Mouse (Mus musculus): Measurements from ENCODE around the gene Fbxo6.

Gene Fbxo6

GRCm38 (mm10) chr4:148160436-148161390 is 8.8 kb upstream of the Fbxo6 start, which contains the start of the genes Fbxo44 and Fbxo2:
TSS of gene Fbxo44 (minus strand) at chr4:148160482.
TSS of gene Fbxo2 (plus strand) at chr4:148160621.
- no peak for DNase-seq (ENCODE audit: low spot score in 2 of 2)

DNA sequence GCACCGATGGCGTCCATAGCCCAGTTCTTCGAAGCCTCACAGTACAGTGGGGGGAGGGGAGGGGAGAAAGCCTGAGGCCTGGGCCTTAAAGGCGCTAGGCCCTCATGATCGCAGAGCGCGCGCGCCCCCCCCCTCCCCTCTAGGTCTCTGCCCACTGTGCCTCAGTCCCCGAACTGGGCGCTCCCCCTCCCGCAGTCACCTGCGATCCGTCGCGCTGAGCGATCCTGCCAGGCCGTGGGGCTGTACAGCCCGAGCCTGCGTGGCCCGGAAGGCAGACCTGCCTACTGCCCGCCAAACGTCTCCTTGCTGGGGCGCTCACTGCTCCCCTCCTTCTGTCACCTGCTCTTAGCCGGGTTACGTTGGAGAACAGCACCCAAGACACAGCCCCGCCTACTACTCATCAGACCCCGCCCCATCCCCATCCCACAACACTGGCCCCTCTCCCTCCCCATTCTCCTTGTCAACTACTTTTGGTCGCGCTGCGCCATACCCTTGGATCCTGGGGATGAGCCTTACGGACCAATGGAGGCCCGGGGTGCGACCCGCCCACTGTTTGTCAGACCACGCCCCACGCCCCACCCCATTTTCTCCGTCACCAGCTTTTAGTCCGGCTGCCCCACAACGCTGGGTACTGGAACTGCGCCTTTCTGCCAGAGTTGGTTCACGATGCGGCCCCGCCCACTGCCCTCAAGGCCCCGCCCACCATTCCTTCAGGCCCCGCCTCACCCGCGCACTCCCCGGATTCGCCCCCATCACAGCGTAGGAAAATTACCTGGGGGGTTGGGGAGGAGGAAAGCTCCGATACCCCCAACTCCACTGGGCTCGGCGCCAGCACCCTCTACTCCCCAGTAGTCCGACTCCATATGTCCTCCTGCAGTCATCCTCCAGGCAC is 7.8 kb upstream of the Fbxo6 start:
- DNase-seq (ENCODE audit: low spot score in 2 of 2): peak; percentile 96 to 98

GRCm38 (mm10) chr4:148158436-148159348 is 6.8 kb upstream of the Fbxo6 start:
- DNase-seq (ENCODE audit: low spot score in 2 of 2): no peak

- no peak for DNase-seq (ENCODE audit: low spot score in 2 of 2)
These were observed 3.0 kb upstream of the Fbxo6 start for GRCm38 (mm10) chr4:148154982-148155381.

DNA sequence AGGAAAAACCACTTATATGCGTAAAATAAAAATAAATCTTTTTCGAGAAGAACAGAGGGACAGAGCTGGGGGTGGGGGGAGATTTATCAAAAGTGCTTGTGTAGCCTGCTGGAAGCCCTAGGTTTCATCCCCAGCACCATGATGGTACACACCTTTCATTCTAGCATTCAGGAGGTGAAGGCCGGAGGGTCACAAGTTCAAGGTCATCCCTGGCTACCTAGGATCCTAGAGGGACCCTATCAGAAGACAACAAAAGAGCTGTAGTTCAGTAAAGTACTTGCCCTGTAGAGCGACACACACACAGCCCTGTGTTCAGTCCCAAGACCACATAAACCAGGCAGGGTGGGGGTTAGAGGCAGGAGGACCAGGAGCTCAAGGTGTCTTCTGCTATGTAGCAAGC is 2.1 kb upstream of the Fbxo6 start:
- no peak for DNase-seq (ENCODE audit: low spot score in 2 of 2)

DNA sequence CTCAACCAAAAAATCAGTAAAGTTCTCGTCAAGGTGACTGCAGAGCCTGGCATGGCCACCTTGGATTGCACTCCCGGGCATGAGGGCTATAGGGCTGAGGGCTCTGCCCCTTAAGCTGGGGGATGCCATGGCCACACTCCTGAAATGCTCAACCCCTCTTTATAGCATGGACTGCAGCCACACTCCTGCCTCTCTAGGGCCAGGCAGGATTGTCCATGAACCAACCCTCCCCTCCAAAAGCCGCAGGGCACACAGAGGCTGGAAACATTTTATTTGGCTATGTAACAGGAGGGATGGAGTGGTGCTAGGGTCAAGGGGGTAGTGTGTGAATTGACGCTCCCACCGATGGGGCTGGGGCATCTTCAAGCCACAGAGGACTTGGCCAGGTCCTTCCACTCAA is 607 bp upstream of the Fbxo6 start:
- no peak for DNase-seq (ENCODE audit: low spot score in 2 of 2)

- DNase-seq (ENCODE audit: low spot score in 2 of 2): no peak
These were observed 1.0 kb downstream of the Fbxo6 start for GRCm38 (mm10) chr4:148150953-148151266.

GRCm38 (mm10) chr4:148150242-148150641 is 1.7 kb downstream of the Fbxo6 start:
- DNase-seq (ENCODE audit: low spot score in 2 of 2): no peak

DNA sequence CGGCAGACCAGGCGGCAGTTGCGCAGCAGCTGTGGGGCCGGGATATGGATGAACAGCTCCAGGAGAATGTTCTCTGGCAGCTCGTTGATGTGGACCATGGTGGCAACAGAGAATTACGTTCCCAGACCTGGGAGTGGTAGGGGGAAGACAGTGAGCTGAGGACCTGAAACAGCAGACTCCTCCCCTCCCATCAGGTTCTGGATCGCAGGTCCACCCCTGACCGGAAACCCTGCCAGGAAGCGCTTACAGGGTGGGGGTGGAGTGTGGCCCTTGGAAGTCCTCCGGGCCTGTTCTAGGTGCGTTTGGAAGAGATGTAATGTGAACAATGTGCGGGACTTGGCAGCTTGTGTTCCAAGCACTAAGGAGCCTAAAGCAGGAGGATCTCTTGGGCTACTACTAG is 2.4 kb downstream of the Fbxo6 start:
- no peak for DNase-seq (ENCODE audit: low spot score in 2 of 2)

DNA sequence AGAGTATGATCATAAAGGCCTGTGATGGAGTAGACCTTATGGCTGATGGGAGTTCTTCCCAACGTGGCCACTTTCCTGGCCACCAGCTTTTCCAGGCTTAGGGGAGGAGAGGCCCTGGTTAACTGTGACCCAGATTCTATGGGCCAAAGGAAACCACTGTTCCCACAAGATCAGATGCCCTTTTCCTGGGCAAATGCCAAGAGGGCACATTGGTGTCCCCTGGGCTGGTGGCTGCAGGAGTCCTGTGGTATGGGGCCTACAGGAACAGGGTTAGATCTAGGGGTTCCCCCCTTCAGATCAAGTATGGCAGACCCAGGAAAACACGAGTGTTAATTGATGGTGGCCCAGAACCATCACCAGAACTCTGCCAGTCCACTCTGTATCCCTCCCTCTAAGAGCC is 4.2 kb downstream of the Fbxo6 start:
- DNase-seq (ENCODE audit: low spot score in 2 of 2): no peak

GRCm38 (mm10) chr4:148143721-148144120 is 8.2 kb downstream of the Fbxo6 start:
- no peak for DNase-seq (ENCODE audit: low spot score in 2 of 2)

- DNase-seq (ENCODE audit: low spot score in 2 of 2): peak; percentile 91
These were observed 11.6 kb downstream of the Fbxo6 start for GRCm38 (mm10) chr4:148140098-148141011.

DNA sequence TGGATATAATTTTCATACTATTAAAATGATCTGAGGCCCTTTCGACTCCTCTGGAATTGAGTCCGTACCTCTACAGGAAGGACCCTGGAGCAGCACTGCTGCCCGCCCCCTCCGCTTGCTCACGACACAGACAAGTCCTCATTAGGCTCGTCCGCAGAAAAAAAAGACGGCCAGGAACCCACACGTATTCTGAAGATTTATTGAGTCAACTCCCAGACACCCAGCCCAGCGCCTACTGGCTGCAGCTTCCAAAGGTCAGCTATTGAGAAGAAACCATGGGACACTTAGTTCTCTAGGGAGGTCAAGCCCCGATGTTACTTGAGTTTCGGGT is 12.2 kb downstream of the Fbxo6 start:
- no peak for DNase-seq (ENCODE audit: low spot score in 2 of 2)

GRCm38 (mm10) chr4:148137503-148137902 is 14.4 kb downstream of the Fbxo6 start:
- no peak for DNase-seq (ENCODE audit: low spot score in 2 of 2)

DNA sequence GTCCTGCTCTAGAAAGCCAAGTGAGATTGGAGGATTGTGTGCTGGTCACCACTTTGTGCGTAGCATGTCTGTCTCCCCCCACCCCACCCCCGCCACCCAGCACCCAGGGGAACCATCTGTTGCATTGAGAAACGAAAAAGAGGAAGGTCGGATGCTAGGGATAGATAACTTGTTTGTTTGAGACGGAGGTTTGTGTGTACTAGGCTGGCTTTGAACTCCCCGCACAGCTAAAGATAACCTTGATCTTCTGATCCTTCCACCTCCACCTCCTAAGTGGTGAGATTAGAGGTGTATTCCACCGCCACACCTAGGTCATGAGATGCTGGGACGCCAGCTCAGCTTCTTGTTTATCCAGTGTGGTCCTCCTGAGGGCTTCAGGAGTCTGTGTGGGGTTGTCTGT is 17.0 kb downstream of the Fbxo6 start:
- DNase-seq (ENCODE audit: low spot score in 2 of 2): no peak

GRCm38 (mm10) chr4:148131497-148132081 is 20.4 kb downstream of the Fbxo6 start:
- DNase-seq (ENCODE audit: low spot score in 2 of 2): no peak

- DNase-seq (ENCODE audit: low spot score in 2 of 2): no peak
These were observed 21.2 kb downstream of the Fbxo6 start, which contains the start of gene Draxin for GRCm38 (mm10) chr4:148130561-148131413. TSS of gene Draxin (minus strand) at chr4:148130698.

GRCm38 (mm10) chr4:148130133-148130532 is 21.8 kb downstream of the Fbxo6 start, which contains the start of gene Mad2l2:
TSS of gene Mad2l2 (plus strand) at chr4:148130384.
- DNase-seq (ENCODE audit: low spot score in 2 of 2): no peak

- no peak for DNase-seq (ENCODE audit: low spot score in 2 of 2)
These were observed 23.3 kb downstream of the Fbxo6 start for GRCm38 (mm10) chr4:148128672-148129071.
